Mouse (Mus musculus): ENCODE data around the gene Auts2. TPM values are rescaled to one million over a fixed set of nuclear protein-coding genes. Genes with fewer than 3 reads are reported as not detected.
A peak's percentile ranks its signal among the peaks of the same experiment; 100 is the strongest.

Gene Auts2
- polyA plus RNA-seq, 1 experiment from 2014 or later: 4.4 TPM

DNA sequence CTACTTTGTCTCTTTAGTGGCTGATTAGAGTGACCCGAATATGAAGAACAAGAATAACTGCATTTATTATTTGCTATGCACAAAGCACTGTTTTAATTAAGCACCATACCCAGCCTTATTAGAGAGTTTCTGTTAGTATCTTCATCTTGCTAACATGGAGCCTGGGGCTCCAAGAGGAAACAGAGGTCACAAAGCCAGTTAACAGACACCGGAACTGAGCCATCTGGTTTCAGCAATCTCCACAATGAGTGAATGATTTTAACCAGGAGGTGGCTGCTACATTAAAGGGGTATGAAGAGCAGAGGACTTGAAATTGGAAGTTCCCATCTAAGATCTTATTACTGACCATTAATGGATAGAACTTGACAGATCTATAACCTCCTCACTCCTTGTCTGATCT is 209.4 kb downstream of the Auts2 start:
- H3K4me2 ChIP-seq (replicated peaks; ENCODE audit: low read depth, low read length): no peak overlapping the region
- no peak for DNase-seq (ENCODE audit: low spot score)
- no peak overlapping the region for H3K27ac ChIP-seq (ENCODE audit: low read length)
- H3K4me1 ChIP-seq (ENCODE audit: insufficient read depth, low read depth, low read length): peaks cover 19% of the 10 kb centered on the region
- H3K9ac ChIP-seq (replicated peaks; ENCODE audit: low read depth): no peak overlapping the region
- H3K4me3 ChIP-seq (ENCODE audit: low read depth, low read length): no peak overlapping the region
- H3K9me3 ChIP-seq (ENCODE audit: low read length): no peaks in the 10 kb centered on the region
- WGBS: 65% methylated on average over 2 of the region's 2 CpGs
- ATAC-seq: no peak
- no peaks in the 10 kb centered on the region for H3K36me3 ChIP-seq (ENCODE audit: insufficient read depth, low read length)
- no peaks in the 10 kb centered on the region for H3K27me3 ChIP-seq (replicated peaks; ENCODE audit: insufficient read depth, low read length)
- TF ChIP-seq EP300 (IDR thresholded peaks at IDR 0.05) (no peak), CTCF (IDR thresholded peaks at IDR 0.05) (no peak)

DNA sequence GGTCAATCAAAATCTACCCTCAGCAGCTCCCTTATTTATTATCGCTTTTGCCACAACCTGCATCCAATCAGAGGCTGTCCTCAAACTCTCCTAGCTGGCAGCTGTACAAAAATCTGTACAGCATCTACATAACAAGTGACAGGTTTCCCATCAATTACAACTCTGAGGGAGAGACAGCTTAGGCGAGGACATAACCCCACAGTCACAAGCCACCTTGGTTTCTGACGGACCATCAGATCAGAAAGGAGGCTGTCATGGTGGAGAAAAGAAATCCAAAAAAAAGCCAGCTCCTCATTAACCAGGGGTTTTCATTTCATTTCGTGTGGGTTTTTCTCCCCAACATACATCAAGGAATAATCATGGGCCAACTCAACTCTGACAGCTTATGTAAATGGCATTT is 210.6 kb downstream of the Auts2 start:
- no peak overlapping the region for H3K4me3 ChIP-seq (ENCODE audit: low read depth, low read length)
- H3K36me3 ChIP-seq (ENCODE audit: insufficient read depth, low read length): no peaks in the 10 kb centered on the region
- H3K27ac ChIP-seq (ENCODE audit: low read length): no peak overlapping the region
- 83% methylated on average over 4 of the region's 4 CpGs for WGBS
- H3K4me1 ChIP-seq (ENCODE audit: insufficient read depth, low read depth, low read length): peaks cover 19% of the 10 kb centered on the region
- no peak for ATAC-seq
- H3K9me3 ChIP-seq (ENCODE audit: low read length): no peaks in the 10 kb centered on the region
- no peak overlapping the region for H3K4me2 ChIP-seq (replicated peaks; ENCODE audit: low read depth, low read length)
- TF ChIP-seq CTCF (IDR thresholded peaks at IDR 0.05) (no peak), EP300 (IDR thresholded peaks at IDR 0.05) (no peak)
- H3K27me3 ChIP-seq (replicated peaks; ENCODE audit: insufficient read depth, low read length): no peaks in the 10 kb centered on the region
- DNase-seq (ENCODE audit: low spot score): no peak
- no peak overlapping the region for H3K9ac ChIP-seq (replicated peaks; ENCODE audit: low read depth)

DNA sequence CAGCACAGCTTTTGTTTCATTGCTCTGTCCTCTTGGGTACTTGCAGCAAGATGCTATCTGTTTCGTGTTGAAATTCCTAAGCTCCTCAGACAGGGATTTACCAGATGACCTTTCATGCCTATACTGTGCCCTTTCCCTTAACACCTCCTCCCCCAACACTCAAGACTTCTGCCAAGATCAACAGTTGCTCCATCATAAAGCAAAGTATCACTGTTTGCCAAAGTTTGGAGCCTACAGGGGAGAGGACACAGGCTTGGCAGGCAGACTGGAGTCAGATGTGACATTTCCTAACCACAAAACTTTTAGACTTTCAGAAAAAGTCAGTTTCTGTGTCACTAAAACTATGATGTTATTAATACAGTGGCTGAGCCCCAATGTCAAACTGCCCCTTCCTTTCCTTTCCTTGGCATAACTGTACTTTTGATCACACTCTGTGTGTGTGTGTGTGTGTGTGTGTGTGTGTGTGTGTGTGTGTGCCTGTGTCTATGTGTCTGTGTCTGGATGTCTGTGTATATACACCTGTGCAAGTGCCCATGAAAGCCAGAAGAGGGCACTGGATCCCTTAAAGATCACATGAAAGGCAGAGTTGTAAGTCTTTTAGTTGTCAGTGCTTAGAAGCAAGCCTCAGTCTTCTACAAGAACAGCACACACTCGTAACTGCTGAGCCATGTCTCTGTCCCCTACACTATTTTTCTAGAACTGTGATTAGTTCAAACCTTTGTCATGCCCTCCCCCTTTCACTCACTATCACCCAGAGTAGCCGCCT is 213.8 kb downstream of the Auts2 start:
- Histone ChIP-seq H3K4me2 (replicated peaks; ENCODE audit: low read depth, low read length) (no peak overlapping the region), H3K9ac (replicated peaks; ENCODE audit: low read depth) (no peak overlapping the region), H3K36me3 (ENCODE audit: insufficient read depth, low read length) (no peaks in the 10 kb centered on the region), H3K27me3 (replicated peaks; ENCODE audit: insufficient read depth, low read length) (no peaks in the 10 kb centered on the region), H3K4me3 (ENCODE audit: low read depth, low read length) (no peak overlapping the region), H3K27ac (ENCODE audit: low read length) (0 out of 2 replicates have a peak overlapping the region, but pooled peaks have one; percentile 28), H3K9me3 (ENCODE audit: low read length) (no peaks in the 10 kb centered on the region), H3K4me1 (ENCODE audit: insufficient read depth, low read depth, low read length) (peaks cover 4% of the 10 kb centered on the region; the same call in 1 of the 2 replicates)
- TF ChIP-seq EP300 (IDR thresholded peaks at IDR 0.05) (peak; percentile 87), CTCF (IDR thresholded peaks at IDR 0.05) (peak; percentile 62)
- 52% methylated on average over 3 of the region's 3 CpGs for WGBS
- ATAC-seq (peak; percentile 97), DNase-seq (ENCODE audit: low spot score) (peak; percentile 93)

DNA sequence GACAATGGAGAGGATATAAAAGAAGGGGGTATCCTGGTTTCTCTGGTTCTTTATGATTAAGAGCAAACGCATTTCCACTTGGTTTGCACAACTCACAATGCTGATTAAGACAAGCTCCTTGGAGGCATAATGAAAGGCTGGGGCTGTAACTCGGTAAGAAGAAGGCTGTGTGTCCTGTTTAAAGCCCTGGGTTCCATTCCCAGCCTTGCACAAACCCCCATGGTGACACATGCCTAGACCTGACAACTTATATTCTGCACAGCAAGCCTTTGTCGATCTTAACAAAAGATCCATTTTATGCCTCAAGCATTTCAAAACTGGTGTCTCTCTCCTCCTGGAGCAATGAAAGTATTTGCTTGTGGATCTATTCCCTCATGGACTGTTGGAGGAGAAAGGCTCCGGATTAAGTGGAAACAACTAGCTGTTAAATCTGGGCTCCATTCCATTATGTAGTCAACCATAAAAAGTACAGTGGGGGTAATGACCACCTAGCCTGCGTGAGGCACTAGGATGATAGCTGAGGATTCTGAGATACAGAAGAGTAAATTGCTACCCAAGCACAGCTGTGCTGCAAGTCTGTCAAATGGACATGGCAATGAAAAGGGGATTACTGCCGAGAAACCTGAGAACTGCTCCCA is 218.8 kb downstream of the Auts2 start:
- TF ChIP-seq EP300 (IDR thresholded peaks at IDR 0.05) (no peak), CTCF (IDR thresholded peaks at IDR 0.05) (no peak)
- ATAC-seq: no peak
- H3K4me1 ChIP-seq (ENCODE audit: insufficient read depth, low read depth, low read length): no peaks in the 10 kb centered on the region

DNA sequence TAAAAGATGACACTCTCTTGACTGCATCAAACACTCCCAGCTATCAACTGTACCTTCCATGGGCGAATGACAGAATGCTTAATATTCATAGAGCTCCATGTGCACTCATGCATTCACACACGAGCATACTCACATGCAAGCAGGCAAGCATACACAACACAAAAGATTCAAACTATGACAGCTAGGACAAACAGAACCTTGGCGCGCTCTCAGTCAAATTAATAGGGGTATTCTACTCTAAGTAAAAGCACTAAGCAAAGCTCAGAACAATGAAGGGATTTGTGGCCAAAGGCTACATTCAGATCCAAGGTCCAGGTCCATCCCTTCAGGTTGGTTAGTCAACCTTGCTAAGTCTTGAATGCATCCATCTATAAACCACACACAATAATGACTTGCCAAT is 219.5 kb downstream of the Auts2 start:
- H3K9ac ChIP-seq (replicated peaks; ENCODE audit: low read depth): no peak overlapping the region
- H3K27me3 ChIP-seq (replicated peaks; ENCODE audit: insufficient read depth, low read length): no peaks in the 10 kb centered on the region
- H3K4me1 ChIP-seq (ENCODE audit: insufficient read depth, low read depth, low read length): no peaks in the 10 kb centered on the region
- no peak for DNase-seq (ENCODE audit: low spot score)
- H3K27ac ChIP-seq (ENCODE audit: low read length): no peak overlapping the region
- H3K9me3 ChIP-seq (ENCODE audit: low read length): no peaks in the 10 kb centered on the region
- no peaks in the 10 kb centered on the region for H3K36me3 ChIP-seq (ENCODE audit: insufficient read depth, low read length)
- H3K4me2 ChIP-seq (replicated peaks; ENCODE audit: low read depth, low read length): no peak overlapping the region
- no peak overlapping the region for H3K4me3 ChIP-seq (ENCODE audit: low read depth, low read length)
- no peak for ATAC-seq
- WGBS: 92% methylated on average over 4 of the region's 4 CpGs
- no peak for TF ChIP-seq CTCF (IDR thresholded peaks at IDR 0.05)
- no peak for TF ChIP-seq EP300 (IDR thresholded peaks at IDR 0.05)

More for the DNA sequence above, 218.8 kb downstream of the Auts2 start:
- 83% methylated on average over 6 of the region's 6 CpGs for WGBS
- H3K9ac ChIP-seq (replicated peaks; ENCODE audit: low read depth): no peak overlapping the region
- DNase-seq (ENCODE audit: low spot score): no peak
- no peaks in the 10 kb centered on the region for H3K9me3 ChIP-seq (ENCODE audit: low read length)
- no peaks in the 10 kb centered on the region for H3K36me3 ChIP-seq (ENCODE audit: insufficient read depth, low read length)
- H3K27me3 ChIP-seq (replicated peaks; ENCODE audit: insufficient read depth, low read length): no peaks in the 10 kb centered on the region
- H3K4me3 ChIP-seq (ENCODE audit: low read depth, low read length): no peak overlapping the region
- no peak overlapping the region for H3K4me2 ChIP-seq (replicated peaks; ENCODE audit: low read depth, low read length)
- no peak overlapping the region for H3K27ac ChIP-seq (ENCODE audit: low read length)

DNA sequence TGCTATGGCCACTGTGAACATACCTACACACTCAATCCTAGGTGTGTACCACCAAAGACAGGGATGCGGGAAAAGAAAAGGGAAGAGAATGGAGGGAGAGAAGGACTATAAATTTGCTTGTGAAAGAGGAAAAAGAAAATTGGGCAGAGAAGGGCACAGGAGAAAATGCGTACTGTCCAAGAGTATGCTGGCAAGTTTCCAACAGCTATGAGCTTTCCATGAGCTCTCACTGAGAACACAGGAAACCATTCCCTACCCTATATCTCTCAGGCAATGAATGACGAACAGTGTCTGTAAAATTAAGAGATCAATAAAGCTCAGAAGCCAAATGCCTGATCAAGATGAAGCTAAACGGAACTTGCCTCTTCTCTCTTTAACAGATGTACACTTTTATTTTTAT is 220.2 kb downstream of the Auts2 start:
- no peak overlapping the region for H3K4me2 ChIP-seq (replicated peaks; ENCODE audit: low read depth, low read length)
- H3K27ac ChIP-seq (ENCODE audit: low read length): no peak overlapping the region
- no peak for ATAC-seq
- no peaks in the 10 kb centered on the region for H3K27me3 ChIP-seq (replicated peaks; ENCODE audit: insufficient read depth, low read length)
- no peaks in the 10 kb centered on the region for H3K36me3 ChIP-seq (ENCODE audit: insufficient read depth, low read length)
- H3K4me1 ChIP-seq (ENCODE audit: insufficient read depth, low read depth, low read length): no peaks in the 10 kb centered on the region
- H3K4me3 ChIP-seq (ENCODE audit: low read depth, low read length): no peak overlapping the region
- WGBS: 68% methylated on average over 4 of the region's 4 CpGs
- H3K9me3 ChIP-seq (ENCODE audit: low read length): no peaks in the 10 kb centered on the region
- TF ChIP-seq EP300 (IDR thresholded peaks at IDR 0.05) (no peak), CTCF (IDR thresholded peaks at IDR 0.05) (no peak)
- no peak overlapping the region for H3K9ac ChIP-seq (replicated peaks; ENCODE audit: low read depth)
- no peak for DNase-seq (ENCODE audit: low spot score)

Data from lung, postnatal 0 days (tissue).